Mouse (Mus musculus): Measurements from ENCODE around the gene Ebf1. TPM values are rescaled to one million over a fixed set of nuclear protein-coding genes. Genes with fewer than 3 reads are reported as not detected.

The Ebf1 gene
- total and polyA plus RNA-seq, 2 experiments from 2014 or later = 27.1 to 30.0 TPM

- H3K9ac ChIP-seq (replicated peaks; ENCODE audit: low read length, poor library complexity, severe bottlenecking) = no peak overlapping the region
- no peaks in the 10 kb centered on the region for H3K36me3 ChIP-seq (ENCODE audit: insufficient read depth, low read length)
- no peak overlapping the region for H3K27ac ChIP-seq (ENCODE audit: low read depth, low read length)
- TF ChIP-seq CTCF (IDR thresholded peaks at IDR 0.05) = no peak
- WGBS = 26% methylated on average over 9 of the region's 9 CpGs
- peaks cover 3% of the 10 kb centered on the region; the same call in 1 of the 2 replicates for H3K4me1 ChIP-seq (ENCODE audit: insufficient read depth, low read length)
- ATAC-seq (ENCODE audit: low FRiP score) (no peak), DNase-seq (ENCODE audit: low spot score) (no peak)
- no peak overlapping the region for H3K4me3 ChIP-seq (ENCODE audit: low read depth, low read length)
- H3K4me2 ChIP-seq (ENCODE audit: low read depth, low read length, poor library complexity, severe bottlenecking) = no peak overlapping the region
- H3K9me3 ChIP-seq (ENCODE audit: low read length) = no peaks in the 10 kb centered on the region
- no peaks in the 10 kb centered on the region for H3K27me3 ChIP-seq (ENCODE audit: insufficient read depth, low read length)
Measured at GRCm38 (mm10) chr11:44904121-44904520, 287.0 kb downstream of the Ebf1 start.

- Histone ChIP-seq H3K4me3 (ENCODE audit: low read depth, low read length) (no peak overlapping the region), H3K36me3 (ENCODE audit: insufficient read depth, low read length) (no peaks in the 10 kb centered on the region), H3K4me2 (ENCODE audit: low read depth, low read length, poor library complexity, severe bottlenecking) (no peak overlapping the region), H3K27ac (ENCODE audit: low read depth, low read length) (no peak overlapping the region), H3K9me3 (ENCODE audit: low read length) (no peaks in the 10 kb centered on the region), H3K4me1 (ENCODE audit: insufficient read depth, low read length) (no peaks in the 10 kb centered on the region), H3K9ac (replicated peaks; ENCODE audit: low read length, poor library complexity, severe bottlenecking) (no peak overlapping the region), H3K27me3 (ENCODE audit: insufficient read depth, low read length) (no peaks in the 10 kb centered on the region)
- DNase-seq (ENCODE audit: low spot score) = no peak
- no peak for TF ChIP-seq CTCF (IDR thresholded peaks at IDR 0.05)
- no peak for ATAC-seq (ENCODE audit: low FRiP score)
- whole genome bisulfite sequencing = 74% methylated on average over 5 of the region's 5 CpGs
Measured at GRCm38 (mm10) chr11:44906456-44906855, 289.3 kb downstream of the Ebf1 start.

DNA sequence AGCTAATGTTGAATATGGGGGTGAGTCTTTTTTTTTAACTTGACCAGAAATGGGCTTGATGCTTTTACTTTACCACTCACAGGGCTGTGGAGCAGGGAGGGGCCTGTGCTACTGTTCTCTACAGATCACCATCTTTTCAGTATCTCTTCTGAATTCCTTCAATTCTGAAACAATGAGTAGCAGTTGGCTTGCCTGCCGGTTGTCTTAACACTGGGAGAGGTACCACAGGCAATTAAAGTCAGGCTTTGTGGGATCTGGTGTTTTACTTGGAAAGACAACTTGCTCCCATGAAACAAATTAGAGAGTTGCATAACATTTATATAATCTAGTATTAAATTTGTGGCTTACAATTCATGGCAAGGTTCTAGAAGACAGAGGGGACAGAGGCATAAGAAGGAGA is 294.6 kb downstream of the Ebf1 start:
- Histone ChIP-seq H3K36me3 (ENCODE audit: insufficient read depth, low read length) (no peaks in the 10 kb centered on the region), H3K4me3 (ENCODE audit: low read depth, low read length) (no peak overlapping the region), H3K4me2 (ENCODE audit: low read depth, low read length, poor library complexity, severe bottlenecking) (no peak overlapping the region), H3K27ac (ENCODE audit: low read depth, low read length) (no peak overlapping the region), H3K9me3 (ENCODE audit: low read length) (no peaks in the 10 kb centered on the region), H3K4me1 (ENCODE audit: insufficient read depth, low read length) (no peaks in the 10 kb centered on the region), H3K9ac (replicated peaks; ENCODE audit: low read length, poor library complexity, severe bottlenecking) (no peak overlapping the region), H3K27me3 (ENCODE audit: insufficient read depth, low read length) (no peaks in the 10 kb centered on the region)
- no peak for DNase-seq (ENCODE audit: low spot score)
- 55% methylated on average over 1 of the region's 1 CpGs for WGBS
- TF ChIP-seq CTCF (IDR thresholded peaks at IDR 0.05) = no peak
- no peak for ATAC-seq (ENCODE audit: low FRiP score)

- 92% methylated on average over 5 of the region's 5 CpGs for WGBS
- Histone ChIP-seq H3K27me3 (ENCODE audit: insufficient read depth, low read length) (no peaks in the 10 kb centered on the region), H3K27ac (ENCODE audit: low read depth, low read length) (no peak overlapping the region), H3K4me1 (ENCODE audit: insufficient read depth, low read length) (no peaks in the 10 kb centered on the region), H3K4me3 (ENCODE audit: low read depth, low read length) (no peak overlapping the region), H3K9ac (replicated peaks; ENCODE audit: low read length, poor library complexity, severe bottlenecking) (no peak overlapping the region), H3K4me2 (ENCODE audit: low read depth, low read length, poor library complexity, severe bottlenecking) (no peak overlapping the region), H3K9me3 (ENCODE audit: low read length) (no peaks in the 10 kb centered on the region), H3K36me3 (ENCODE audit: insufficient read depth, low read length) (no peaks in the 10 kb centered on the region)
- DNase-seq (ENCODE audit: low spot score) (no peak), ATAC-seq (ENCODE audit: low FRiP score) (no peak)
- TF ChIP-seq CTCF (IDR thresholded peaks at IDR 0.05) = no peak
Measured at GRCm38 (mm10) chr11:44913806-44914205, 296.7 kb downstream of the Ebf1 start.

DNA sequence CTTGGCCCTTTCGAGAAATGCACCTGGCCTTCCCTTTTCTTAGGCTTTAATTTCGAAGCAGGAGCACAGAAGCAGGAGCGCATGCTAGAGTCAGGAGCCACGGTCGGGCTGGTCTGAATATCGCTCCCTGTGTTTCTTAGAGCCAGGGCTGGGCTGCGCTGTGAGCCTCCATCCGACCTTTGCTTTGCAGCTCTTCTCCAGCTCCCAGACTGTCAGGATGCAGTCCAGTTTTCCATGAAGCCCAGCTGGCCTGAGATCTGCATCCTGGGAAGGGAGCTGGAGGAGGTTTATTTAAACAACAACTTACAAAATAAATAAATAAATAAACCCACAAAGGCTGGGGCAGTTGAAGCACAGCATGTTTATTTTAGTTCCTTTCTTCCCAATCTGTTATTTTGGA is 299.9 kb downstream of the Ebf1 start:
- H3K4me2 ChIP-seq (ENCODE audit: low read depth, low read length, poor library complexity, severe bottlenecking) = no peak overlapping the region
- H3K9me3 ChIP-seq (ENCODE audit: low read length) = no peaks in the 10 kb centered on the region
- H3K27ac ChIP-seq (ENCODE audit: low read depth, low read length) = no peak overlapping the region
- no peak overlapping the region for H3K4me3 ChIP-seq (ENCODE audit: low read depth, low read length)
- H3K4me1 ChIP-seq (ENCODE audit: insufficient read depth, low read length) = no peaks in the 10 kb centered on the region
- 72% methylated on average over 8 of the region's 8 CpGs for WGBS
- no peaks in the 10 kb centered on the region for H3K36me3 ChIP-seq (ENCODE audit: insufficient read depth, low read length)
- H3K27me3 ChIP-seq (ENCODE audit: insufficient read depth, low read length) = no peaks in the 10 kb centered on the region
- ATAC-seq (ENCODE audit: low FRiP score) (no peak), DNase-seq (ENCODE audit: low spot score) (no peak)
- H3K9ac ChIP-seq (replicated peaks; ENCODE audit: low read length, poor library complexity, severe bottlenecking) = no peak overlapping the region
- TF ChIP-seq CTCF (IDR thresholded peaks at IDR 0.05) = no peak

- H3K27ac ChIP-seq (ENCODE audit: low read depth, low read length) = no peak overlapping the region
- TF ChIP-seq CTCF (IDR thresholded peaks at IDR 0.05) = no peak
- no peaks in the 10 kb centered on the region for H3K27me3 ChIP-seq (ENCODE audit: insufficient read depth, low read length)
- ATAC-seq (ENCODE audit: low FRiP score) = no peak
- H3K4me1 ChIP-seq (ENCODE audit: insufficient read depth, low read length) = no peaks in the 10 kb centered on the region
- DNase-seq (ENCODE audit: low spot score) = no peak
- H3K9ac ChIP-seq (replicated peaks; ENCODE audit: low read length, poor library complexity, severe bottlenecking) = no peak overlapping the region
- no peaks in the 10 kb centered on the region for H3K9me3 ChIP-seq (ENCODE audit: low read length)
- H3K4me2 ChIP-seq (ENCODE audit: low read depth, low read length, poor library complexity, severe bottlenecking) = no peak overlapping the region
- no peak overlapping the region for H3K4me3 ChIP-seq (ENCODE audit: low read depth, low read length)
- no peaks in the 10 kb centered on the region for H3K36me3 ChIP-seq (ENCODE audit: insufficient read depth, low read length)
- 90% methylated on average over 3 of the region's 3 CpGs for WGBS
Measured at GRCm38 (mm10) chr11:44923138-44923537, 306.0 kb downstream of the Ebf1 start.

Measured in midbrain, postnatal 0 days (tissue).